Mouse (Mus musculus): Measurements from ENCODE around the gene 1110057P08Rik. TPM values are rescaled to one million over a fixed set of nuclear protein-coding genes. Genes with fewer than 3 reads are reported as not detected.
"Not testable (repeated sequence)": the region's sequence is repeated elsewhere in the genome, so short reads cannot be mapped to it uniquely, and the experiment has no call there.

The 1110057P08Rik gene
- polyA plus RNA-seq (2012; rRNA removed), result not detected in 2 replicates

GRCm38 (mm10) chr16:89174435-89174834, at the start of gene 1110057P08Rik:
TSS of gene 1110057P08Rik (plus strand) at chr16:89174735.
- no peak for DNase-seq (ENCODE audit: low read depth)
- TF ChIP-seq CTCF (IDR thresholded peaks at IDR 0.05; ENCODE audit: borderline replicate concordance, extremely low read depth, insufficient read depth, insufficient read length) (no peak), POLR2A (IDR thresholded peaks at IDR 0.05; ENCODE audit: borderline replicate concordance, extremely low read depth, insufficient read depth, insufficient read length, poor library complexity, severe bottlenecking) (no peak)

DNA sequence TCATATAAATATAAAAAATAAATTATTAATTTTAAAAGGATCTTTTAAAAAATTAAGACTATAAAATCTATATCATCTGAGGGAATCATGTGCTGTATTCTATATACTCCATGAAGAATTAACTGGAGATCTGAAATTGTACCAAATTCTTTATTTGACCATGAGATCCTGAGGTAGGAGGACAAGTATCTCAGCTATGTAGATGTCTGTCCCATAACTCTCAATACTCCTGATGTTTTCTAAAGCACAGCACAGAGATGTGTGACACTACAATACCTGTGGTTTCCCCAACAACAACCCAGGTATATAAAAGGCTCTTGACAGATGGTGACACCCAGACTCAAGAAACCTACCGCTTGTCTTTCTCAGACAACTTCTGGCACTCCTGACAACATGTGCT, 34.0 kb upstream of the 1110057P08Rik start, which contains the start of gene Gm6358:
Gene Gm6358, plus strand, starts transcription at position 301 of the 400 bp plus-strand sequence.
- TF ChIP-seq POLR2A (IDR thresholded peaks at IDR 0.05; ENCODE audit: borderline replicate concordance, extremely low read depth, insufficient read depth, insufficient read length, poor library complexity, severe bottlenecking), result no peak
- TF ChIP-seq CTCF (IDR thresholded peaks at IDR 0.05; ENCODE audit: borderline replicate concordance, extremely low read depth, insufficient read depth, insufficient read length), result no peak
- no peak for DNase-seq (ENCODE audit: low read depth)

DNA sequence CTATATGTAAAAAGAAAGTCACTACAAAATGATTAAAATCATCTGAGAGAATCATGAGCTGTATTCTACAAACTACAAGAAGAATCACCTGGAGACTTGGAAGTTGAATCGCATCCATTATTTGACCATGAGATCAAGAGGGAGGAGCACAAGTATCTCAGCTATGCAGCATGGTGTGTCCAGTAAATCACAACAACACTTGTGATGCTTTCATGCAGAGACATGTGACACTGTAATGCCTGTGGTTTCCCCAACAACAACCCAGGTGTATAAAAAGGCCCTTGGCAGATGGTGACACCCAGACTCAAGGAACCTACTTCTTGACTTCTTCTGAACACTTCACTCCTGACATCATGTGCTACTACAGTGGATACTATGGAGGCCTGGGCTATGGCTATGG, 23.7 kb upstream of the 1110057P08Rik start, which contains the start of gene Gm10061:
Gene Gm10061, plus strand, starts transcription at position 301 of the 400 bp plus-strand sequence.
- DNase-seq (ENCODE audit: low read depth), result no peak
- TF ChIP-seq POLR2A (IDR thresholded peaks at IDR 0.05; ENCODE audit: borderline replicate concordance, extremely low read depth, insufficient read depth, insufficient read length, poor library complexity, severe bottlenecking) (no peak), CTCF (IDR thresholded peaks at IDR 0.05; ENCODE audit: borderline replicate concordance, extremely low read depth, insufficient read depth, insufficient read length) (no peak)

DNA sequence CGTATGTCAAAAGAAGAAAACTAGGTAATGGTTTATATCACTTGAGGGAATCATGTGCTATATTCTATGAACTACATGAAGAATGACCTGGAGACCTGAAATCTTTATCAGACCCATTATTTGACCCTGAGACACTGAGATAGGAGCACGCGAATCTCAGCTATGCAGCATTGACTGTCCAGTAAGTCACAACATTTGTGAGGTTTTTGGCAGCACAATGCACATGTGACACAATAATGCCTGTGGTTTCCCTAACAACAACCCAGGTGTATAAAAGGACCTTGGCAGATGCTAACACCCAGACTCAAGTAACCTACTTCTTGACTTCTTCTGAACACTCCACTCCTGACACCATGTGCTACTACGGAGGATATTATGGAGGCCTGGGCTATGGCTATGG, 16.9 kb upstream of the 1110057P08Rik start, which contains the start of gene Gm9789:
Gene Gm9789, plus strand, starts transcription at position 301 of the 400 bp plus-strand sequence.
- DNase-seq (ENCODE audit: low read depth), result no peak
- no peak for TF ChIP-seq POLR2A (IDR thresholded peaks at IDR 0.05; ENCODE audit: borderline replicate concordance, extremely low read depth, insufficient read depth, insufficient read length, poor library complexity, severe bottlenecking)
- TF ChIP-seq CTCF (IDR thresholded peaks at IDR 0.05; ENCODE audit: borderline replicate concordance, extremely low read depth, insufficient read depth, insufficient read length), result no peak

DNA sequence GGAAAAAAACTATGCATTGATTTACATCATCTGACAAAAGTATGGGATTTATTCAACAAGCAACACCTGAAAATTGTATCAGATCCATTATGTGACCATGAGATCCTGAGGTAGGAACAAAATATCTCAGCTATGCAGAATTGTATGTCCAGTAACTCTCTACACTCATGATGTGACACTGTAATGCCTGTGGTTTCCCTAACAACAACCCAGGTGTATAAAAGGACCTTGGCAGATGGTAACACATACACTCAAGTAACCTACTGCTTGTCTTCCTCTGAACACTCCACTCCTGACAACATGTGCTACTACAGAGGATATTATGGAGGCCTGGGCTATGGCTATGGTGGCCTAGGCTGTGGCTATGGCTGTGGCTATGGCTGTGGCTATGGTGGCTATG, 5.3 kb upstream of the 1110057P08Rik start, which contains the start of gene Gm7735:
Gene Gm7735, plus strand, starts transcription at position 301 of the 400 bp plus-strand sequence.
- not testable (repeated sequence) for DNase-seq (ENCODE audit: low read depth)

DNA sequence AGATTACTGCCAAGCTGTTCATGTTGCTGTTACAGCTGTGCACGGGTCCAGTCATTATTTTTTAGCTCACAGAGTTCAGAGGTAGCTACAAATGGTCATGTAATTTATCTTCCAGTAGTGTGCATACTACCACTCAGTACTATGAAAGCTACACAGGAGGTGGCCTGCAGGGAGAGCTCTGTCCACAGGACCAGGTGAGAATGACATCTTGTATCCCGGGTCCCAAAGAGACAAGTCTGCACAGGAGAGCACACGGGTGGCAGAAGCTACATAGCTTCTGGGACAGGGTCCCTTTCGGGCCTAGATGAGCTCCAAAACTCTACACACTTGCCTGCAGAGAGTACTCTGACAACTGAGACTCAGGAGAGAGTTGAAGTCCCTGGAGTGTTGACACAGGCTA, 14.1 kb downstream of the 1110057P08Rik start:
- no peak for DNase-seq (ENCODE audit: low read depth)
- TF ChIP-seq POLR2A (IDR thresholded peaks at IDR 0.05; ENCODE audit: borderline replicate concordance, extremely low read depth, insufficient read depth, insufficient read length, poor library complexity, severe bottlenecking) (no peak), CTCF (IDR thresholded peaks at IDR 0.05; ENCODE audit: borderline replicate concordance, extremely low read depth, insufficient read depth, insufficient read length) (no peak)

DNA sequence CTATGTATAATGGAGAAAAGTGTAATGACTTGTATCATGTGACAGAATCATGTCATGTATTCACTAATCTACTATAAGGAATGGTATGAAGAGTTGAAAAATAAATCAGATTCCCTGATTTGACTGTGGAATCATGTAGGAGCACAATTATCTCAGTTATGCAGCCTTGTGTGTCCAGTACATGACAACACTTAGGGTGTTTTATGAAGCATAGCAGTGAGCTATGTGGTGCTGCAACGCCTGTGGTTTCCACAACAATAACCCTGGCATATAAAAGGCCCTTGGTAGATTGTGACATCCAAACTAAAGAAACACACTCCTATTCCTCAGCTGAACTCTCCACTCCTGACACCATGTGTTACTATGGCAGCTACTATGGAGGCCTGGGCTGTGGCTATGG, 31.0 kb downstream of the 1110057P08Rik start, which contains the start of gene Krtap20-2:
Gene Krtap20-2, plus strand, starts transcription at position 301 of the 400 bp plus-strand sequence.
- TF ChIP-seq CTCF (IDR thresholded peaks at IDR 0.05; ENCODE audit: borderline replicate concordance, extremely low read depth, insufficient read depth, insufficient read length) (no peak), POLR2A (IDR thresholded peaks at IDR 0.05; ENCODE audit: borderline replicate concordance, extremely low read depth, insufficient read depth, insufficient read length, poor library complexity, severe bottlenecking) (no peak)
- DNase-seq (ENCODE audit: low read depth), result no peak

Other genes with a start within 250 kb of the 1110057P08Rik start
- gene Krtap19-9b, start 242.5 kb upstream of the 1110057P08Rik start, polyA plus RNA-seq (2012; rRNA removed), result not detected in 2 replicates
- not detected in 2 replicates for gene Krtap16-3, start 211.9 kb upstream of the 1110057P08Rik start, polyA plus RNA-seq (2012; rRNA removed)
- not detected in 2 replicates for gene Krtap22-2, start 164.0 kb upstream of the 1110057P08Rik start, polyA plus RNA-seq (2012; rRNA removed)
- gene Gm10229, start 159.5 kb upstream of the 1110057P08Rik start, polyA plus RNA-seq (2012; rRNA removed), result not detected in 2 replicates
- not detected in 2 replicates for gene Krtap6-1, start 143.0 kb upstream of the 1110057P08Rik start, polyA plus RNA-seq (2012; rRNA removed)
- gene Gm10228, start 133.3 kb upstream of the 1110057P08Rik start, polyA plus RNA-seq (2012; rRNA removed), result not detected in 2 replicates
- gene Krtap6-5, start 126.9 kb upstream of the 1110057P08Rik start, polyA plus RNA-seq (2012; rRNA removed), result not detected in 2 replicates
- not detected in 2 replicates for gene 1110025L11Rik, start 110.7 kb upstream of the 1110057P08Rik start, polyA plus RNA-seq (2012; rRNA removed)
- not detected in 2 replicates for gene Krtap6-3, start 90.7 kb upstream of the 1110057P08Rik start, polyA plus RNA-seq (2012; rRNA removed)
- gene Gm6358, start 33.9 kb upstream of the 1110057P08Rik start, polyA plus RNA-seq (2012; rRNA removed), result not detected in 2 replicates
- gene Gm10061, start 23.6 kb upstream of the 1110057P08Rik start, polyA plus RNA-seq (2012; rRNA removed), result not detected in 2 replicates
- not detected in 2 replicates for gene Gm9789, start 16.8 kb upstream of the 1110057P08Rik start, polyA plus RNA-seq (2012; rRNA removed)
- gene Gm7735, start 5.2 kb upstream of the 1110057P08Rik start, polyA plus RNA-seq (2012; rRNA removed), result not detected in 2 replicates
- not detected in 2 replicates for gene Krtap20-2, start 31.1 kb downstream of the 1110057P08Rik start, polyA plus RNA-seq (2012; rRNA removed)
- gene Krtap21-1, start 229.1 kb downstream of the 1110057P08Rik start, polyA plus RNA-seq (2012; rRNA removed), result not detected in 2 replicates
- gene Krtap6-2, start 245.4 kb downstream of the 1110057P08Rik start, polyA plus RNA-seq (2012; rRNA removed), result not detected in 2 replicates